Mouse (Mus musculus): ENCODE results near the gene Rps16.
A peak's percentile ranks its signal among the peaks of the same experiment; 100 is the strongest.
"Not testable (repeated sequence)": the region's sequence is repeated elsewhere in the genome, so short reads cannot be mapped to it uniquely, and the experiment has no call there.

Rps16 gene

DNA sequence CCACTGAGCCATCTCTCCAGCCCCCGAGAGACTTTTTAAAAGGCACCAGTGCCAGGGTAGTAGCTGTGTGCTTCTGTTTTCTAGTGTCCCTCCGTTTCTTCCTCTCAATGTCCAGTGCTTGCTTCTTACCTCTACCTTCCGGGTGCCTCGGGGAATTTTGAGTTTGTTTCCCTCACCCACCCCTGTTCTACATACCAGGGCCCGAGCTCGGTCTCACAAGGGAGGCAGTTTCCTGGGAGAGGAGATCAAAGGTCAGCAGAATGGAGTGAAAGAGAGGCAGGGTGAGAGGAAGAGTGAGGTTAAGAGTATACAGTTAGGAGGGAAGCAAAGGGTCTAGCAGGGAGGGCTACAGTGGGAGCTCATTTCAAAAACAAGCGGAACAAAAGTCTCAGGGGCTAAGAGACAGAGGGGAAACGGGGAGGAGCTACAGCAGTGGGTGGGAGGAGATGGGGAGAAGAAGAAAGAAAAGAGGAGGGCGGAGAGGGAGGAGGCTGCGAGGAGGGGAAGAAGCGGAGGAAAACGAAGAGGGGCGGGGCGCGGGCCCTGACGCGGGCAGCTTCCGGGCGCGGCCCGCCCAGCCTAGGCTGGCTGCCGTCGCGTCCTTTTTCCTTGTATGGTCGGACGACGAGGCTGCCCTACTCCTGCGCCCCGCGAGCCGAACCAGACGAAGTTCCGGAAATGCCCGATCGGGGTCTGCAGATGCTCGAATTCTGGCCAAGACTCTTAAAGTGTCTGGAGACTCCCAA is 24.9 kb downstream of the Rps16 start:
- peak; percentile 96 for DNase-seq

DNA sequence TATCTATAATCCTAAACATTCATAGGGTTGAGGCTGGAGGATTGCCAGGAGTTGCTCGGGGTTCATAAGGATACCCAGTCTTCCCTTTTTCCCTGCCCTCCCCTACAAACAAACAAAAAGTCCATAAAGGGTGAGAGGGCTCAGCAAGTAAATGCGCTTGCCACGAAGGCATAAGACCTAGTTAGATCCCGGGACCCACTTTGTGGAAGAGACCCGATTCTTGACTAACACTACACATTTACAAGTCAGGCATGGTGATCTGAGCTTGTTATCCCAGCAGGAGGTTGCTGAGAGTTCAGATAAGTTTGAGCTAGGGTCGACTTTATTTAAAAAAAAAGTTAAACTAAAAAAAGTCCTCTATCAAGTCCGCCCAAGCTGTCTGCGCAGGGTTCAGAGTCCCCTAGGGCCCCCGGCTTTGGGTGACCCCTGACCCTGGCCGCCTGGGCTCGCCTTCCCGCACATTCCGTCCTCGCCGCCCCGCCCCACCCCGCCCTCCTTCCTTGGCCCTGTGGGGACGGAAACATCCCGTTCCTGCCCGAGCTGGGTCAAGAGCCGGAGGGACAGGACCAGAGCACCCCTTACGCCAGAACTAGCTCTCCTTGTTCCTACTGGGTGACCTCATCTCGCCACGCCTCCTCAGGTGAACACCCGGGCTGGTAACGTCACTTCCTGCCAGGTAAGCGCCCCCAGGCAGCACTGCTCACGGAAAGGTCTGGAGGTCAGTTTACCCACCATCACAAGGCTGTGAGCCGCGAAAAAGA is 25.7 kb downstream of the Rps16 start:
- peak; percentile 93 for DNase-seq

GRCm38 (mm10) chr7:28377190-28378065 is 27.0 kb downstream of the Rps16 start:
- DNase-seq: peak; percentile 40

DNA sequence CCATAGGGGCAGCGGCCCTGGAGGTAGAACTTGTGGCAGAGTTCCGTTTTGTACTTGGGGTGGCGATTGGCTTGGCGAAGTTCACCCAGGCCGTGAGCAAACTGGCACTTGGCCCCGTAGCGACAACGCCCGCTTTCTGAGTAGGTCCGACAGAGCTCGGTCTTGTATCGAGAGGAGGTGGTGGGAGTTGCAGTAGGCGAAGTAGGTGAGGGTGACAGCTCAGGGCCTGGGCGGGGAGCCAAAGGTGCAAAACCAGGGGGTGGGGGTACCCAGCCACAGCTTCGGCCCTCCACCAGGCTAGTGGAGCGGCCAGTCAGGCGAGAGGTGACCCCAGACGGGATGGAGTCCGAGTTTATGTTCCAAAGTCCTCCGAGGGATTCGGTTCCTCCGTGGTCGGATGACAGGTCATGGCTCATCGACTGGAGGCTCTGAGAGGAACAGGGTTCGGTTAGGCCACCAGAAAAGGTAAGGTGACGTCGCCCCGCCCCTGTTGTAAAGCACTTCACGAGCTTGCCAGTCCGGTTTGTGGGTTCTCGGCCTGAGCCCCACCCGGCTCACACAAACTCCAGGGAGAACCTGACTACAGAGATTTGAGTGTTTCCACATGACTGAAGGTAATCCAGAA is 27.7 kb downstream of the Rps16 start:
- peak; percentile 87 for DNase-seq

- DNase-seq: peak; percentile 98
Measured at GRCm38 (mm10) chr7:28378769-28379651, 28.6 kb downstream of the Rps16 start.

DNA sequence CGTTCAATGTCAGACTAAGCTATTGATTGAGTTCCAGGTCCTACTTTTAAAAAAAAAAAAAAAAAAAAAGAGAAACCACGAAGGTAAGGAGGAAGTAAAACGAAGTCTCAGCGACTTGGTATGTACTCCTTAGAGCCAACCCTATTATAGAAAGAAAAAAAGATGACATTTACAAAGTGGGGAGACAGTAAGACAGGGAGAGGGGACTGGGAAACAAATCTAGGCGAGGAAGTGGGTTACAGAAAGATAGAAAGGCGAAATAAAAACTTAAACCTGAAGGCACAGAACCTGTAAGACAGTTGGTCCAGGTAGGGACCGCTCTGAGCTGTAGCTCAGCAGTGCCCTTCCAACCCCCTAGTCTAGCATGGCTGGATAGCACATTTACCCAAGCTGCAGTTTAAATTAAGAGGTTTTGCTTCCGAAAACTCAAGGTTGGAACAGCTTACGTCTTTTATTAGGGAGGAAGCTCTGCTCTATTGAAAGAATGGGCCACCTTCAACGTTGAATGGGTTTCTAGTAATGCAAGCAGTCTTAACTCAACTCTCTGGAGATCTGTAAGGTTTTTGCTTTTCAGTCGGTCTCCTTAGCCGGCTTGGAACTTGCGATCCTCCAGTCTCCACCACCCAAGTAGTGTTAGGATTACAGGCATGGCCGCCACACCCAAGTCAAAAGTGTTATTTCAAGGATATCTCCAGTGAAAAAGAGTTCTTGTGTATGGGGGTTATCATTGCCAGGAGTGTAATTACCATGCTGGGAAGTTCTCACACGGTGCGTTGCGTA is 30.0 kb downstream of the Rps16 start, which contains the start of gene Zfp36:
TSS of gene Zfp36 (minus strand) at position 17 of the 780 bp plus-strand sequence.
- DNase-seq: no peak

DNA sequence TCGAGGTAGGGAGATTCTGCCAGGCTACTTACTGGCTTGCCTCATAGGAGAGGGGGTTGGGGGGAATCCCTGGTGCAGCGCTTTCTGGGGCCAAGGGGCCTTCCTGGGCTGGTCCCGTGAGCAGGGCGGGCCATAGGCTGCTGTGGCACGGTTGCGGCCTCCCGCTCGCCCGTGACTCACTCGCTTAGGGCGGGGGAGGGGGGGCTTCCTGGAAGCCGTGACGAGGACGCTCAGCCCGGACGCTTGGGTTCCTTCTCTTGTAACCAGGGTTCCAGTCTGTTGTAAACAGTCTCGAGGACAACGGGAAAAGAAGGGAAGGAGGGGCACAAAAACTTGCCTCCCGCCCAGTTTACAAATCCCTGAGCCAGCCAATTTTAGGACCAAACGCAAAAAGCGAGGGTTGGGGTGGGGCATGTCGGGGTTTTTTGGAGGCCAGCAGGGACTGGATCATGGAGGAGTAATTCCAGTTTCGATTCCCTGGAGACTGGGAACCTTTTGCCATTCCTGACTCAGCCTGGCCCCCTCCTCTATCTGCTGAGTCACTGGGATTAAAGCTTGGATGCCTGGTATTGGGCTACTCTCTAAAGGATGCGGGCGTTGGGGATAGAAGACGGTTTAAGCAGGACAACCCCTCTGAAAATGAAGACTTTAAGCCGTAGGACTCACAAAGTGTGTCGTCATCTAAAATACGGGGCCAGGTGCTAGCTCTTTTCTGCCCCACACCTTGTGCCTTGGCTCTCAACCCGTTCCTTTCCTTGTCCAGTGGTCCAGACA is 30.8 kb downstream of the Rps16 start:
- peak; percentile 86 for DNase-seq

DNA sequence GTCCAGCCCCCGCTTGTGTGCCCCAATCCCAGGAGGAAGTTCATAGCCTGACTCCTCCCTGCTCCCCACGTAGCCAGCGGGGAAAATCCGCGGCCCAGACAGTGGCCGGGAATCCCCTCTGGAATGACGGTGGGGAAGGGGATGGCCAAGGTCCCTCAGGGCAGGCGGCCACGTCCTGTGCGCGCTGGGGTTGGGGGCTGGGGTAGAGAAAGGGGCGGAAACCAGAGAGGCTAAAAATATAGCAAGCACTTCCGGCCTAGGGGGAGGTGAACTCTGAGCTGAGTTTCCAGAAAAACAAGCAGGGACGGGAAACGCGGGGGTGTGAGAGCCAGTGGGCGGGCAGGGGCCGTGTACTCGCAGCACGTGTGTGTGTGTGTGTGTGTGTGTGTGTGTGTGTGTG is 31.5 kb downstream of the Rps16 start:
- peak; percentile 93 for DNase-seq

DNA sequence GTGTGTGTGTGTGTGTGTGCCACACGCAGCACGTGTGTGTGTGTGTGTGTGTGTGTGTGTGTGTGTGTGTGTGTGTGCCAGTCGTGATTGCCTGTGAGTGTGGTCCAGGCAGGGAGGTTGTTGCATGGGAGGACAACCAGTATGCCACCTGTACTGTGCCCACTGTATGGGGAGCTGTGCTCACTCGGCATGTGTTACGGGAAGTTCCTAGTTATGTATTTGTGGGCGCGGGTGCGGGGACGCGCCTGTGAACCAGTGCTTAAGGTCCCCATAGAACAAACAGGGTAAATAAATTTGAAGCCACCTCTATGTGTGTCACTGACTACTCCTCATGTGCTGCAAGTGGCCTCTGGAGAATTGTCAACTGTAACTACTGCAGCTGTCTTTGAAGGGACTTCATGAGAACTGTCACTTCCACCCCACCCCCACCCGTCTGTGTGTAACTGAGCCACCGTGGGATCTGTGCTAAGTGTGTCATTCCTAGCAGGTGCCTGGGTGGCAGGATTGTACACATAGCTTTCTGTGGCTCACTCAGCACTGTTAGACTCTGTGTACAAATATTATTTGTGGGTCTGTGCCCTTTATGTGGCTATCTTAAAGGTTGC is 32.0 kb downstream of the Rps16 start:
- no peak for DNase-seq

- DNase-seq: peak; percentile 74
Measured at GRCm38 (mm10) chr7:28382981-28383396, 32.5 kb downstream of the Rps16 start.

- no peak for DNase-seq
Measured at GRCm38 (mm10) chr7:28383606-28384005, 33.2 kb downstream of the Rps16 start.

DNA sequence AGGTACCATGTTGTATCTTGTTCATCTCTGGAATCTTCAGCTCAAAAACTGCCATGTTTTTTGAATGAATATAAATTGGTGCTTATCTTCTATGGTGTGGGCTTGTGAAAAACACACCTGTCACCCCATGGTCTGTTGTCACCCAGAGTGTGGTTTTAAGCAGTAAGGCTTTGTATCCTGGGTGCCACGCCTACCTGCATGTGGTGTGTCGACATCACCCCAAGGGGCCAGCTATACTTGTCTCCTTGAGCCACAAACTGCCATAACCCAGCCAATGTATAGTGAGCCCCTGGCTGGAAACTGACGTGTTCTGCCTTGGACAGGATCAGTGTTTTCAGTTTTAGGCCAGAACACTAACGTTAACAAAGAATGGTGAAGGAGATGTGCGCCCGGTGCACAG is 33.7 kb downstream of the Rps16 start:
- no peak for DNase-seq

DNA sequence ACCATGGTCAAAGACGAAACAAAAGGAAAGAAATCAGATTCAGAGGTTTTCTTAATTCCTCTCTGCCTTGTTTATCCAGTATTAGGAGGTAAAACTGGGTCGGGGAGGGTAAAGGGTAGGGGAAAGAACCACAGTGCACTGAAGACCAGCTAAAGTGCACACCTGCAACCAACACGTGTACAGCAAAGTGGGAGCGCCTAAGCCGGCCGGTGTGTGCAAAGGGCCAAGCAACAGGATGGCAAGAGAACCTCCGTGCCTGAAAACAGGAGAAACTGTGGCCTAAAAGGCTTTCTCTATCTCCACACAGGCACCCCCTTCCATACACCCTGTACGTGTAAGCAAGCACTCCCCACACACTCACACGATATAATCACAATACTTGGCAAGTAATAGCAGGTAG is 34.7 kb downstream of the Rps16 start:
- no peak for DNase-seq

GRCm38 (mm10) chr7:28386007-28386406 is 35.6 kb downstream of the Rps16 start:
- no peak for DNase-seq

- DNase-seq: peak; percentile 90
Measured at GRCm38 (mm10) chr7:28386462-28386861, 36.0 kb downstream of the Rps16 start.

GRCm38 (mm10) chr7:28386877-28387276 is 36.4 kb downstream of the Rps16 start:
- not testable (repeated sequence) for DNase-seq

DNA sequence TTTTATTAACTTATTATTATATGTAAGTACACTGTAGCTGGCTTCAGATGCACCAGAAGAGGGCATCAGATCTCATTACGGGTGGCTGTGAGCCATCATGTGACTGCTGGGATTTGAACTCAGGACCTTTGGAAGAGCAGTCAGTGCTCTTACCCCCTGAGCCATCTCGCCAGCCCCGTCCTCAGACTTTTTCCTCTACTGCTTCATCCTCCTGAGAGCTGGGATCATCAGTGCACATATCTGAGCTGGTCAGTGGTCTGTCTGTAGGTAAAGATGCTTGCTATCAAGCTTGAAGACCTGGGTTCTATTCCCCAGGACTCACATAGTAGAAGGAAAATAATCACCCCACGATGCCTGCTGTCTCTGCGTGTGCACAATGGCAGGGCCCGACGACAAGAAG is 36.9 kb downstream of the Rps16 start:
- DNase-seq: not testable (repeated sequence)

- DNase-seq: no peak
Measured at GRCm38 (mm10) chr7:28390331-28390730, 39.9 kb downstream of the Rps16 start.

Measured in kidney, postnatal 14 days (tissue).